Mouse (Mus musculus) thymus, adult 2 months (tissue): ENCODE results near the gene Fbxo5.

ENCODE experiments used
- CTCF ChIP-seq: fragments of 200-500 bp; IDR thresholded peaks from 2 replicates; pipeline ENCODE4 v1.5.1; 2012; ENCODE audit warnings: mild to moderate bottlenecking, control low read depth, low read length, moderate library complexity, borderline replicate concordance; ENCODE audit not compliant: control insufficient read depth, poor library complexity, insufficient read depth; ENCODE audit errors: extremely low read depth
- POLR2A ChIP-seq: fragments of 200-500 bp; IDR thresholded peaks from 2 replicates; pipeline ENCODE4 v1.6.1; 2012; ENCODE audit warnings: mild to moderate bottlenecking, low read length, control low read depth, moderate library complexity; ENCODE audit not compliant: control insufficient read depth, poor library complexity, insufficient read depth; ENCODE audit errors: extremely low read depth

DNA sequence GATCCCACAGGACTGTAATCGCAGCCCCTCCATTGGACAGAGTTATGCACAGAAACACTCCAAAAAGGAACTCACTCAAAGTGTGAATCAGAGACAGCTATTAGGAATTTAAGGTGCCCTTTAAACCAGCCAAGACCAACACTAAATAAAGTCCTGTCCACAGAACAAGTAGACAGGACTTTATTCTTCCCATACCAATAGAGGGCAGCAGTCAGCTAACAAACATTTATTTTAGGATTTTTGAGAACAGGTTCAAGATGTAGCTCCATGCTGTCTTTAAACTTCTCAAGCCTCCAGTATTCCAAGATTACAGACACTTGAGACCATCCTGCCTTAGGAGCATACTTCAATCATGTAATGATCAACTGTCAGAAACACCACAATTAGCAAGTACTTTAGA is 4.9 kb downstream of the Fbxo5 start:
- TF ChIP-seq POLR2A (no peak), CTCF (no peak)
